Mouse (Mus musculus) small intestine, adult 2 months (tissue): ENCODE data around the gene Higd1a. TPM values are rescaled to one million over a fixed set of nuclear protein-coding genes. Genes with fewer than 3 reads are reported as not detected.

Experiments used
- H3K27ac ChIP-seq: fragments of 200-500 bp; 2 replicates; pipeline ENCODE4 v1.5.1; 2012; ENCODE audit warnings: low read depth, low read length, control low read depth, inconsistent platforms; ENCODE audit not compliant: insufficient read depth
- H3K27me3 ChIP-seq: fragments of 200-500 bp; 2 replicates; pipeline ENCODE4 v1.6.1; 2012; ENCODE audit warnings: mild to moderate bottlenecking, moderate library complexity, low read length, inconsistent platforms; ENCODE audit not compliant: control insufficient read depth, insufficient read depth
- H3K36me3 ChIP-seq: fragments of 200-500 bp; 2 replicates; pipeline ENCODE4 v1.6.1; 2012; ENCODE audit warnings: mild to moderate bottlenecking, low read length, control low read depth, inconsistent platforms; ENCODE audit not compliant: control insufficient read depth, insufficient read depth
- H3K4me1 ChIP-seq: fragments of 200-500 bp; 2 replicates; pipeline ENCODE4 v1.6.1; 2012; ENCODE audit warnings: low read length, inconsistent platforms, mixed read lengths; ENCODE audit not compliant: control insufficient read depth, insufficient read depth, insufficient read length
- H3K4me3 ChIP-seq: fragments of 200-500 bp; 2 replicates; pipeline ENCODE4 v1.5.1; 2012; ENCODE audit warnings: low read depth, mild to moderate bottlenecking, control low read depth, inconsistent platforms, low read length, moderate library complexity
- CTCF ChIP-seq: fragments of 200-500 bp; IDR thresholded peaks from 2 replicates; pipeline ENCODE4 v1.5.1; 2012; ENCODE audit warnings: low read depth, mild to moderate bottlenecking, control low read depth, inconsistent platforms, low read length, moderate library complexity, mixed read lengths; ENCODE audit not compliant: insufficient replicate concordance, insufficient read length; ENCODE audit errors: extremely low read depth
- POLR2A ChIP-seq: fragments of 200-500 bp; IDR thresholded peaks from 2 replicates; pipeline ENCODE4 v1.6.1; 2012; ENCODE audit warnings: low read depth, mild to moderate bottlenecking, control low read depth, inconsistent platforms, low read length, moderate library complexity
- WGBS: fragments of 180-500 bp; shearing (Covaris S2); methylation state at CpG from one replicate; pipeline ENCODE4 v1.1.7; 2018; 5-methylcytosine and 5-hydroxymethylcytosine counted together
- polyA plus RNA-seq: library from polyadenylated mRNA; depleted of rRNA; stranded (reverse); fragments of >200 nt; gene quantifications from 2 replicates; pipeline ENCODE4 v1.2.3, GENCODE M21; 2012

The Higd1a gene
- polyA plus RNA-seq, 1 experiment = 11.4 TPM

- Histone ChIP-seq H3K27me3 (no peaks in the 10 kb centered on the region; the same call in 1 of the 2 replicates), H3K4me3 (no peak overlapping the region), H3K36me3 (no peaks in the 10 kb centered on the region), H3K4me1 (peaks cover 9% of the 10 kb centered on the region; the same call in 1 of the 2 replicates), H3K27ac (peak overlapping the region; percentile 48)
- TF ChIP-seq CTCF (no peak), POLR2A (no peak)
- WGBS = 50% methylated on average over 3 of the region's 3 CpGs
Measured at GRCm38 (mm10) chr9:121865425-121866008, 7.4 kb upstream of the Higd1a start.

- H3K27ac ChIP-seq = no peak overlapping the region
- WGBS = 57% methylated on average over 4 of the region's 4 CpGs
Measured at GRCm38 (mm10) chr9:121864837-121865236, 6.7 kb upstream of the Higd1a start.

DNA sequence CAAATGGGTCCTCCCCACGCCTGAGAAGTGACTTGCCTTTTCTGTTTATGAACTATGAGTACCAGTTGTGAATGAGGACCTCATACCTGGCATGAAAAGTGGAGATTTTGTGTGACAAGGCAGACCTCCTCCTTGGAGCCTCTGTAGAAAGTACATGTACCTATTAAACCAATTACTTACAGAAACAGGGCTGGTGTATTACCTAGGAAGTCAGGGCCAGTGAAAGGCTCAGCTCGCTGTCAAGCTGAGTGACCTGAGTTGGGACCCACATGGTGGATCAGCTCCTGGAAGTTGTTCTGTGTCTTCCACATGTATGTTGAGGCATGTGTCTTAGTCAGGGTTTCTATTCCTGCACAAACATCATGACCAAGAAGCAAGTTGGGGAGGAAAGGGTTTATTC lies 2.8 kb upstream of the Higd1a start:
- H3K27me3 ChIP-seq = no peaks in the 10 kb centered on the region
- H3K36me3 ChIP-seq = no peaks in the 10 kb centered on the region
- H3K27ac ChIP-seq = no peak overlapping the region
- TF ChIP-seq CTCF (no peak), POLR2A (no peak)
- H3K4me3 ChIP-seq = no peak overlapping the region
- no peaks in the 10 kb centered on the region for H3K4me1 ChIP-seq
- 86% methylated on average over 2 of the region's 2 CpGs for WGBS

More at GRCm38 (mm10) chr9:121864837-121865236, 6.7 kb upstream of the Higd1a start:
- Histone ChIP-seq H3K36me3 (no peaks in the 10 kb centered on the region), H3K27me3 (no peaks in the 10 kb centered on the region; the same call in 1 of the 2 replicates), H3K4me1 (peaks cover 9% of the 10 kb centered on the region; the same call in 1 of the 2 replicates), H3K4me3 (no peak overlapping the region)
- TF ChIP-seq CTCF = no peak
- TF ChIP-seq POLR2A = no peak

DNA sequence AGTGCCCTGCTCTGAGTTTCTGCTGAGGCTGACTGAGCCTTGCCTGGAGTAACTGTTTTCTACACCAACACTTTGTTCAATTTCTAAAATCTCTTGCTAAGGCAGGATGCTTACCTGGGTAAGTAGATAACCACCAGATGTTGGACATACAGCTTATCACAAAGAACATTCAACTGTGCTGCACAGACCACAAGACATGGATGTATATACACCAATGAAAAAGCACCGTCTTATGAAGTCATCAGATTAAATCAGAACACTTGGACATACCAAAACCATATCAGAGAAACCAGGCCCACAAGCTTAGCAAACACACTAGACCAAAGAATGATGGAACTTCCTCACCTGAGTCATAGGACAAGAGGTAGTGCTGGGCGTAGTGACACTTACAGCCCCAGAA lies 1.2 kb upstream of the Higd1a start:
- Histone ChIP-seq H3K4me1 (0 out of 2 replicates have a peak, but pooled peaks cover 2% of the 10 kb centered on the region), H3K36me3 (no peaks in the 10 kb centered on the region), H3K27me3 (no peaks in the 10 kb centered on the region), H3K4me3 (no peak overlapping the region), H3K27ac (no peak overlapping the region)
- 98% methylated on average over 2 of the region's 2 CpGs for WGBS
- TF ChIP-seq POLR2A (no peak), CTCF (no peak)

DNA sequence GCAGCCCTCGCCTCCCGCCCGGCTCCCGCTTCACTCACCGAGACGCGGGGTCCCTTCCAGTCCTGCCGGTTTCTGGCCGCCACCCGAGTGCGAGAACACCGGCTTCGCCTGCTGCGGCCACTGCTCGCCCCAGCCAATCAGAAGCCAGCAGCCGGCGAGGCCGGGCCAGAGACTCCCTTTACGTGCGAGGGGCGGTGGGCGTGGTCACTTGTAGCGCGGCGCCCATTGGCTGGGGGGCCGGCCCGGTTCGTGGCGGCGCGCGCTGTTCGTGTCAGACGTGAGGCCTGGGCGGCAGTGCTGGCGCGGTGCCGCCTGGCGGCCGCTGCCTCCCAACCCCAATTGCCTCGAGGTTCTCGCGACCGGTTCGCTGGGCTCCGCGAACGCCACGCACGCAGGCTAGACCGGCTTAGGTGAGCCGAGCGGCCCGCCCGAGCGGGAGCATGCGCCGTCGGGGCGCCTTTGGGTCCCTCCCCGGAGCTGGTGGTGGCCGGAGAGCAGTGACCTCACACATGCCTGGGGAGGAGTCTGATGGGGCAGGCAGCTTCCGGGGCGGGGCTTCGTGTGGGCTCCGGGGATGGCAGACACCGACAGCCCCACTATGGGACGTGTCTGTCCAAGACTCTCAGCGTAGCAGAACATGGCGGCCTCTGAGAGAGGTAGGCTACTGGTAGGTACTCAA lies 549 bp downstream of the Higd1a start:
- WGBS = under 1% methylated on average over 70 of the region's 70 CpGs
- Histone ChIP-seq H3K4me3 (peak overlapping the region; percentile 68), H3K4me1 (0 out of 2 replicates have a peak, but pooled peaks cover 3% of the 10 kb centered on the region), H3K36me3 (no peaks in the 10 kb centered on the region; the same call in 1 of the 2 replicates), H3K27ac (peak overlapping the region; percentile 90), H3K27me3 (no peaks in the 10 kb centered on the region)
- TF ChIP-seq POLR2A = peak; percentile 93
- peak; percentile 23; the same call in 1 of the 2 replicates for TF ChIP-seq CTCF

DNA sequence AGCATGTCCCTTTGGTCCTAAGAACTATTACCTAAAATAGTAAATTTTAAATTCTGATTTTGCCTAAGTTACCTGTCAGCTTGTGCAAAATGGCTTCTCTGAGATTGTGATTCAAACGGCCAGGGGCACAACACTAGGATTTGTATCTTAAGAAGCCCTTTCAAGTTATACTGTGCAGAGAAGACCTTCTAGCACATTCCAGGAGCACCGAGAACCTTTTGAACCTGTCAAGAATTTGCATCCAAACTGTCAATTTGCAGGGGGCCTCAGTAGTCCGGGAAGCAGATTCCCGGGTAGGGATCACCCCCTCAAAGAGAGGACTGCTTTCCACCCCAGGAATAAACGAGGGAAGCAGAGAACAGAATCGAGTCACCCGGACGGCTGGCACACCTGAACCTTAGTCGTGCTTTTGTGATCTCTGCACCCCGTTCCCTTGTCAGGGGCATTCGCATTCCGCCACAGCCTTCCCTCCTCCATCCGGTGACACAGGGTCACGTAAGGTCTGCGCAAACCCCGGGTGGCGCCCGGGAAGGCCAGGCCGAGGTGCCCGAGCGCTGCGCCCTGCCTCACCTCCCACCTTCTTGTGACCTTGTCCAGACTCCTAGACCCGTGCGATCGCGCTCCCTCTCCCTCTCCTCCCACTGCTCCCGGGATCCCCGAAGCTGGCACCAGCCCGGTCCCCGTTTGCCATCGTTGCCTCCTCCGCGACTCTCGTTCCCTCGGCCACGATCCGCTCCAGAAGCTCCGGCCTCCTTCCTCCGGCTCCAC lies 1.3 kb downstream of the Higd1a start:
- 1% methylated on average over 39 of the region's 39 CpGs for WGBS
- peak overlapping the region; percentile 88 for H3K27ac ChIP-seq
- TF ChIP-seq POLR2A (no peak), CTCF (no peak)
- H3K4me3 ChIP-seq = peak overlapping the region; percentile 68
- peaks cover under 1% of the 10 kb centered on the region for H3K36me3 ChIP-seq
- no peaks in the 10 kb centered on the region for H3K27me3 ChIP-seq
- 0 out of 2 replicates have a peak, but pooled peaks cover 3% of the 10 kb centered on the region for H3K4me1 ChIP-seq

GRCm38 (mm10) chr9:121854246-121854645 lies 3.9 kb downstream of the Higd1a start:
- 0 out of 2 replicates have a peak, but pooled peaks cover 3% of the 10 kb centered on the region for H3K4me1 ChIP-seq
- peaks cover 12% of the 10 kb centered on the region for H3K36me3 ChIP-seq
- H3K27me3 ChIP-seq = no peaks in the 10 kb centered on the region
- TF ChIP-seq CTCF (no peak), POLR2A (no peak)
- H3K27ac ChIP-seq = no peak overlapping the region
- H3K4me3 ChIP-seq = no peak overlapping the region
- WGBS = 69% methylated on average over 3 of the region's 3 CpGs
